Mouse (Mus musculus) skeletal muscle tissue, postnatal 0 days (tissue): ENCODE results near the gene Ccdc78. TPM values are rescaled to one million over a fixed set of nuclear protein-coding genes. Genes with fewer than 3 reads are reported as not detected.

Source experiments
- microRNA-seq, 2 experiments: library from miRNA; unstranded; fragments of <30 nt; microRNA quantifications; one replicate each; pipeline ENCODE4; 2016
- polyA plus RNA-seq: library from polyadenylated mRNA; unstranded; fragments of >200 nt; fragmentation: Nextera tagmentation; extraction: Ambion mirVana; gene quantifications from 2 replicates; pipeline ENCODE4 v1.2.1, GENCODE M21; 2015

Gene Ccdc78
- 0.16 and 0.22 TPM in 2 replicates for polyA plus RNA-seq

DNA sequence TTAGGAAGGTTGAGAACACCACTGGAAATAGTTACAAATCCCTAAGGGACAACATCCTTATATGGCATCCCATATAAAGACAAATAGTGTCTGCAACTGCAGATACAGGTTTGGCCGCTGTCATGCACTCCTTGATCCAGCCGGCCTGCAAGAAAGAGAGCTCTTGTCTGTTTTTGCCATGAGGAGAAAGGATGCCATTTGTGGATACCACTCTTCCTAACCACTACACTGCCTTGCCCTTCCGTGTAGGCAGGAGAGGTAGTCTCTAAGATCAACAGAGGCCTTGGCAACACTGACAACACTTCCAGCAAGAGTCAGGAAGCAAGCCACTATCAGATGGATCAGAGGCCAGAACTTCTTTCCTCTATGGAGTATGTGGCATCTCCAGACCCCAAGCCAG is at the start of gene Ccdc78:
Gene Ccdc78, plus strand, starts transcription at position 301 of the 400 bp plus-strand sequence.

DNA sequence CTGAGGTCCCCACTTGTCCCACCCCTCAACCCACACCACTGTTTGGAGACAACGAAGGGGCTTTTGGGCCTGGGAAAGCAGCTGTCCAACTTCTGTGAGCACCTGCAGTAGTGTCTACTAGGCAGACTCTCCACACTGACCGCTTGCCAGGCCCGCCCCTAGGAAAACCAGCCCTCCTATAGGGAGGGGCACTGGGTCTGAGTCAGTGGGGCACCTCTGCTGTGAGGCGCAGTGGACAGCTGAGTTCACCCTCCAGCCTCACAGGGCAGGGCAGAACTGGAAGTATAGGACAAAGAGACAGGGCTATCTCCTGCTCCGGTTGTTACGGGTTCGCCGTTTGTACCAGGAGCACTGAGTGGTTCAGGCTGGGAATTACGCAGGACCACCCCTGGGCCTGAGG is 32.1 kb upstream of the Ccdc78 start, which contains the start of gene Msln:
Gene Msln, minus strand, starts transcription at position 138 of the 400 bp plus-strand sequence.

DNA sequence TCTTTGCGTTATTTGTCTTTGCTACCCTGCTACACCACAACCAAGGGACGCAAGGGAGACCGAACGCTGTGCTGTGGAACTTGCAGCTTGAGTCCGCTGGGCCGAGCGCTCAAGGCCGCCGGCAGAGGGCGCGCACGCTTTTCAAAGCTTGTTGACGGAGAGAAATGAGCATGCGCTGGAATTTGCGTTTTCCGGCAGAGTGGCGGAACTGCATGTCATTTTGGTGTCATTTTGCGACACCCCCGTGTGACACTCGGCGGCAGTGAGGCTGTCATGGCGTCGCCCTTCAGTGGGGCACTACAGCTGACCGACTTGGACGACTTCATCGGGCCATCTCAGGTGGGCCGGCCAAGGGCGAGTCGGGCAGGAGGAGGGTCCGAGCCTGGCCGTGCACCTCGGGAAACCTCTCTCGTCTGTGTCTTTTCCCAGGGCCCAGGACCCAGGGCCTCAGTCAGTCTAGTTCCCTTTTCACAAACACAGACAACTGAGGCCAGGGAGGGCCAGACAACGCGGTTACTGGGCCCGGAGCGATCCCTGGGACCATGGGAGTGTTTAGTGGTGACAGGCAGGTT is 12.7 kb upstream of the Ccdc78 start, which contains the start of gene Narfl:
Gene Narfl, plus strand, starts transcription at position 228 of the 572 bp plus-strand sequence.

DNA sequence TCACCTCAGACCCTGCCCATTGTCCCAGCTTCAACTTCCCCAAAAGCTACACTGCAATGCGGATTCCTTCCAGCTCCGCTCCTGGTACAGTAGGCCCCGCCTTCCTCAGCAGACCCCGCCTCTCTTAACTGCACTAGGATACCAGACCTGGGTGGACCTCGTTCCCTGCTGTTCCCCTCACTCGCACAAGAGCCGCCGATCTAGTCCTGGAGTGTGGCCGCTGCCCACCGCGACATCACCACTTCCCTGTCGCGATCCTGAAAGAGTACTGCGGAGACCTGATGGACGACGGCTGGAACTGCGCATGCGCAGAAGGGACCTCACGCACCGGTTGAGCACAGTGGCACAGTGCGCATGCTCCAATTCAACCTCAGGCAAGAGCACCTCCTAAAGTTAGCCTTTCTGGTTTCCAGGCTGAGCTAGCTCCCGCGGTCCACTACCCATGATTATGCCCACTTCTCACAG is 1.1 kb upstream of the Ccdc78 start, which contains the start of gene Haghl:
Gene Haghl, minus strand, starts transcription at position 393 of the 465 bp plus-strand sequence.

DNA sequence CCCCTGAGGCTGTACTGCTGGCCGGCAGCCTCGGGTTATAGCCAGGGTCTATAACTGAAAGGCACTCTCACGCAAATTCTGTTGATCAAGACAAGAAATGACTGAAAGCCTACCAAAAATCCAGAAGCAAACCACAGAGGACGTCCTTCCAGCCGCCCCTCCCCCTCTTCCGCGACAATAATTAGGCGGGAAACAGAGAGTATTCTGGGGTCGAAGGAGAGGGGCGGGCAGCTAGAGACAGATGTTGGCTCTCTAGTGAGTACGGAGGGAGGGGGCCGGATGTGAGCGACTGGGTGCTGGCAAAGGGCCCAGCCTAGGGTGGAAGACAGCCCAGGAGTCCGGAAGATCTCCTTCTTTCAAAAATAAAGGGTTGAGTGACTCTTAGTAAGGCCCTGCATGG is 6.2 kb downstream of the Ccdc78 start, which contains the start of gene Fam173a:
Gene Fam173a, minus strand, starts transcription at position 287 of the 400 bp plus-strand sequence.

DNA sequence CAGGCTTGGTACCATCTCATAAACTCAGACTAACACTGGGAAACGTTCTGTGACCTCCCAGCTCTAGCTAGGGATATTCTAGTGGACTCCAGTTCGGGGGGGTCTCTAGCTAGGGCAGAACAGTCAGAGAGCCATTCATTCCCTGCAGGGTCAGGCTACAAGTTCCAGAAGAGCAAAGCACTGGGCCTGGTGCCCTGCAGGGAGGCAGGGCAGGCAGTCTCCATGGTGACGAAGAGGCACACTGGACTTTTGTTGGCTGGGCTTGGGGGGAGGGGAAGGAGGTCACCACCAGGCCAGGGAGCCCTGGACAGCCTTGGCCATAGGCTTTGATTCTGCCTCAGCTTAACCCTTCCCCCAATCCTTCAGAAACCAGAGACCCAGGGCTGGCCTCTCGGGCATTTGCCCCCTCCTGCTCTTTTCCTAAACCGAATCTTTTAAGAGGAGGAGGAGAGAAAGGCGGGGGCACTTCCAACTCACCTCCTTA is 9.3 kb downstream of the Ccdc78 start, which contains the start of gene AC134908.4:
Gene AC134908.4, minus strand, starts transcription at position 51 of the 484 bp plus-strand sequence.

DNA sequence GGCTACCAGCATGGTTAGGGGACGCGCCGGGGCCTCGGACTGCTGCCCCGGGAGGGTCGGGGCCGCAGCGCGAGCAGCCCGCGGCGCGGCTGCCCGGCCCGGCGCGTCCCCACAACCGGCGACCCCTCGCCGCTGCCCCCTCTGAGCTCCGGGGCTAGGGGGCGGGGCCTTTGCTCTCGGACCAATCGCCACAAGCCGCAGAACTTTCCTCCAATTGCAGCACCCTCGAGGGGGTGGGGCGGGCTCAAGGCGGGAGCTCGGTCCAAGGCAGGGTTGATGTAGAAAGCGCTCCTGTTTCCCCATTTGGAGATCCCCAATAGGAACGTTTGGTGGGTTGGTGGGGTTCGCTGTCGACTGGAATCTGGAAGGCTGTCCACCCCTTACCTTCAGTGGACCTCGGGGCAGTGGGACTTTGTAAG is 10.6 kb downstream of the Ccdc78 start, which contains the start of gene Metrn:
Gene Metrn, minus strand, starts transcription at position 186 of the 419 bp plus-strand sequence.

DNA sequence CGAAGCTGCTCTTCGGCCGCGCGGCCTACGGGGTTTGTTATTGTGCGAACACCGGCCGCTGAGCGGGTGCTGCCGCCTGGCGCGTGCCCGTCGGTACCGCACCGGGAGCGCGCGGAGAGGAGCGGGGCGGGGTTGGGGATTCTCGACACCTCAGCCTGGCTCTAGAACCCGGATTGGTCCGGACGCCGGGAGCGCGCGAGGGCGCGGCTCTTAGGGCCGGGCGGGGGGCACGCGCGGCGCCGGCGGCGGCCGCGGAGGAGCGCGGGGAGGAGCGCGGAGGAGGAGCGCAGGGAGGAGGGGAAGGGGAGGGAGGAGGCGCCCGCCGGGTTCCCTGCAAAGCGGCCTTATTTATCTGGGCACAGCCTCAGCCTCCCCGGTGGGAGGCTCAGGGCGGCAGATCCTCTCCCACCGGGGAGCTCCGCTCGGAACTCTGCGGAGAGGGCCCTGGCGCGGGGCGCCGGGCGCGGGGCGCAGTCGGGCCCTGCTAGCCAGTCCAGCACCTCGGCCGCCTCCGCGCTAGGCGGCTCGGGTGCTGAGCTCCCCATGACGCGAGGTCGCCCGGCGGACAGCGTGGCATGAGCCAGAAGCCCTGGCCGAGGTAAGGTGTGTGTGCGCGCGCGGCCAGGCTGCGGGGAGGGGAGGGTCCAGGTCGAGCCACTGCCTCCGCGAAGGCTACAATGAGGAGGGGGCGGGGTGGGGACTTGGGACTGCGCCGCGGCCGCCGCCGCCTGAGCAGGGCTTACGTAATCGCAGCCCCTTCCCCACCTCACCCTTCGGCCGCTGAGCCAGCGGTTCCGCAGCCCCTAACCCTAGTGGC is 22.6 kb downstream of the Ccdc78 start, which contains the start of gene Fbxl16:
Gene Fbxl16, plus strand, starts transcription at position 297 of the 817 bp plus-strand sequence.

DNA sequence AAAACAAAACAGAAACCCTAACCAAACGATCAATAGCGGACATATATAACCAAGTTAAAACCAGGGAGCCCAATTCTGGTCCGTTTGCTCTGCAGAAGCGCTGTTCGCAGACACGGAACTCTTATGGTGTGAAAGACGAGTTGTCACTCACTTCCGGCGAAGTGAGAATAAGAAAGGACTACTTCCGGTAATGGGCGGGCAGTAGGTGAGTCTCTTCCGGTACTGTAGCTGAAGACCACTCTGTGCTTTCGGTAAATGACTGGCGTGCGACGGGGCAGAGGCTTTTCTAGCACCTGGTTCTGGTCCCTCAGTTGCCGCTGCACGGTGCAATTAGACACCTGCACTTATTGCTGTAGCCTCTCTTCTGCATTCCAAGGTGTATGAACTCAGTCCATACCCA is 37.1 kb downstream of the Ccdc78 start, which contains the start of gene Wdr24:
Gene Wdr24, plus strand, starts transcription at position 176 of the 400 bp plus-strand sequence.

DNA sequence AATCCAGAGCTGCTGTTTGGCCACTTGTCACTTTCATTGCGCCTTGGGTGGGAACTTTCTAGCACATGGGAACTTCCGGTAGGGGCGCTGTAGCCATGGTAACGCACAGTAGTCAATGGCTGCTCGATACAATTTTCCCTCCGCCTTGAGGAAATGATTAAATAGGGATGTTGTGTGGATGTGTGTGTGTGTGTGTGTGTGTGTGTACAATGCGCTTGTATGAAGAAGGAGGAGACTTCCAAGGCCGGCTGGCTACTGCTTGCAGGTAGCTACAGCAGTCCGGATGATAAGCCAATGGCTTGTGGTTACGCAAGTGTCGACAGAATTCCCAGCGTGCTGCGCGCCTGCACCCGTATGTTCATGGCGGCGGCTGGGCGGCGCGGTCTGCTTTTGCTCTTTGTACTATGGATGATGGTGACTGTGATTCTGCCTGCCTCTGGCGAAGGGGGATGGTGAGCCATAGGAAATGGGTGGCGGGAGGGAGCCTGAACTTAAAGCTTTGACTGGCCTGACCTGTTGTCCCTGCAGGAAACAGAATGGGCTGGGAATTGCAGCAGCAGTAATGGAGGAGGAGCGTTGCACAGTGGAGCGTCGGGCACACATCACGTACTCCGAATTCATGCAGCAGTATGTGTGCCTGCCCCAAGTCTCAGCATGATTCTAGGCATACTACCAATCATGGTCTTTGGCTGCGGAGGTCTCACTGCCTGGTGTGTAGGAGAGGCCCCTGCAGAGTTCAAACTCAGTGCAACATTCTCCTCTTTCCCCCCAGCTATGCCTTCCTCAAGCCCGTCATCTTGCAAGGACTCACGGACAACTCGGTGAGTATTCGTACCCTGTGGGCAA is 42.6 kb downstream of the Ccdc78 start, which contains the start of gene Jmjd8:
Gene Jmjd8, plus strand, starts transcription at position 156 of the 846 bp plus-strand sequence.

DNA sequence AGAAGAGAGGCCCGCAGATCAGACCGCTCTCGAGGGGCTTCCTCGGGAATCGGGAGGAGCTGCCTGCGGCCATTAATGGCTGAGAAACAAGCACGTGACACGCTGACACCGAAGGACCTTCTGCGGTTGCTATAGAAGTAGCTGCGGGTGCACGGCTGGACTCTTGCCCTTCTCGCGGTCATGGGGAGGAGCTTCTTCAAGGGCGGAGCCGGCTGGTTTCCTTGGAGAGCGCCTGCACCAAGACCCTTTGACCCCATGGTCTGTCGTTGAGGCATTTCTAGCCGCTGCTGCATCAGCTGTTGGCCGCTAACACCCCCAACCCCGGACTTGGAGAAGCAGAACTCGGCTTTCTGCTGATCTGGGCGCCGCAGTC is 46.9 kb downstream of the Ccdc78 start, which contains the start of gene Stub1:
Gene Stub1, minus strand, starts transcription at position 114 of the 373 bp plus-strand sequence.

DNA sequence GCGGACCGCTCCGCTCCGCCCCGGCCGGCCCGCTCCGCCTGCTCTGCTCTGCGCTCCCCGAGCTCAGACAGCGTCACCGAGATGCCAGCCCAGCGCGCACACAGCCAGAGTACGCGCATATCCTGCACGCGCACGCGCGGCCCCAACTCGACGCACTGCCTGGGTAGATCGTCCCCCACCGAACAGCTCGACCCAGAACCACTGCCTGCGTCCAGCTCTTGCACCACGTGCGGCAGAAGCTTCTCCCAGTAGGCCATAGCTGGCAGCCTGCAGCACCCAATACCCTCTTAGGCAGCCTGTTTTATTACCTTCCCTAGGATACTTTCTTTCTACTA is 50.7 kb downstream of the Ccdc78 start, which contains the start of gene Rhbdl1:
Gene Rhbdl1, minus strand, starts transcription at position 220 of the 335 bp plus-strand sequence.

Small RNAs within 50 kb of the gene (microRNA-seq; reads per million reads assigned to microRNA genes)
- gene Gm25083 (0 reads per million in 2 experiments), gene Mir3082 (0.10 to 0.64 reads per million in 2 experiments), gene Mir6966 (0.20 to 1.1 reads per million in 2 experiments)

Other genes starting within 250 kb of the Ccdc78 start
- 14.7 and 16.2 TPM in 2 replicates for gene Sox8, start 215.9 kb upstream of the Ccdc78 start, polyA plus RNA-seq
- 11.6 and 14.8 TPM in 2 replicates for gene Lmf1, start 207.5 kb upstream of the Ccdc78 start, polyA plus RNA-seq
- 0.28 TPM in 1 of 2 replicates, not detected in the other for gene Gng13, start 69.4 kb upstream of the Ccdc78 start, polyA plus RNA-seq
- 3.2 and 4.6 TPM in 2 replicates for gene Chtf18, start 59.2 kb upstream of the Ccdc78 start, polyA plus RNA-seq
- gene Rpusd1, start 58.9 kb upstream of the Ccdc78 start, polyA plus RNA-seq: 8.7 and 9.4 TPM in 2 replicates
- not detected in 2 replicates for gene Mslnl, start 50.5 kb upstream of the Ccdc78 start, polyA plus RNA-seq
- 1.4 and 1.7 TPM in 2 replicates for gene Msln, start 32.2 kb upstream of the Ccdc78 start, polyA plus RNA-seq
- 36.6 and 38.7 TPM in 2 replicates for gene Narfl, start 12.8 kb upstream of the Ccdc78 start, polyA plus RNA-seq
- 31.4 and 32.9 TPM in 2 replicates for gene Haghl, start 907 bp upstream of the Ccdc78 start, polyA plus RNA-seq
- gene Fam173a, start 6.3 kb downstream of the Ccdc78 start, polyA plus RNA-seq: 55.4 and 60.9 TPM in 2 replicates
- gene AC134908.4, start 9.1 kb downstream of the Ccdc78 start, polyA plus RNA-seq: 0.35 and 0.65 TPM in 2 replicates
- 22.8 and 28.7 TPM in 2 replicates for gene Metrn, start 10.6 kb downstream of the Ccdc78 start, polyA plus RNA-seq
- gene Fbxl16, start 22.5 kb downstream of the Ccdc78 start, polyA plus RNA-seq: 0.72 and 0.95 TPM in 2 replicates
- 11.8 and 12.4 TPM in 2 replicates for gene Wdr24, start 37.0 kb downstream of the Ccdc78 start, polyA plus RNA-seq
- 17.9 and 23.0 TPM in 2 replicates for gene Jmjd8, start 42.3 kb downstream of the Ccdc78 start, polyA plus RNA-seq
- gene Stub1, start 46.8 kb downstream of the Ccdc78 start, polyA plus RNA-seq: 186 and 212 TPM in 2 replicates
- 13.6 and 17.2 TPM in 2 replicates for gene Rhbdl1, start 50.7 kb downstream of the Ccdc78 start, polyA plus RNA-seq
- 4.3 and 4.5 TPM in 2 replicates for gene Gm20683, start 55.2 kb downstream of the Ccdc78 start, polyA plus RNA-seq
- gene Rhot2, start 58.3 kb downstream of the Ccdc78 start, polyA plus RNA-seq: 11.2 and 13.6 TPM in 2 replicates
- 3.5 and 5.5 TPM in 2 replicates for gene Wdr90, start 74.9 kb downstream of the Ccdc78 start, polyA plus RNA-seq
- 120 and 122 TPM in 2 replicates for gene Mcrip2, start 82.2 kb downstream of the Ccdc78 start, polyA plus RNA-seq
- gene Mettl26, start 88.5 kb downstream of the Ccdc78 start, polyA plus RNA-seq: 35.5 and 37.9 TPM in 2 replicates
- gene Wfikkn1, start 94.3 kb downstream of the Ccdc78 start, polyA plus RNA-seq: 0.15 and 0.19 TPM in 2 replicates
- gene Rab40c, start 133.1 kb downstream of the Ccdc78 start, polyA plus RNA-seq: 9.7 and 10.2 TPM in 2 replicates
- gene Pigq, start 158.4 kb downstream of the Ccdc78 start, polyA plus RNA-seq: 27.6 and 28.6 TPM in 2 replicates
- not detected in 2 replicates for gene Nhlrc4, start 158.4 kb downstream of the Ccdc78 start, polyA plus RNA-seq
- gene A930017K11Rik, start 166.0 kb downstream of the Ccdc78 start, polyA plus RNA-seq: 0.14 TPM in 1 of 2 replicates, not detected in the other
- gene Capn15, start 199.2 kb downstream of the Ccdc78 start, polyA plus RNA-seq: 6.7 and 8.4 TPM in 2 replicates